Mouse (Mus musculus): Measurements from ENCODE around the gene Sphk1. TPM values are rescaled to one million over a fixed set of nuclear protein-coding genes. Genes with fewer than 3 reads are reported as not detected.

Gene Sphk1
- total RNA-seq, 2 experiments from 2014 or later = 15.9 to 46.3 TPM

GRCm38 (mm10) chr11:116505573-116505972, 25.2 kb upstream of the Sphk1 start:
- peak; percentile 31; the same call in 1 of the 2 replicates for ATAC-seq (replicated peaks; ENCODE audit: low FRiP score, poor library complexity, severe bottlenecking)

- peak; percentile 81 for ATAC-seq (replicated peaks; ENCODE audit: low FRiP score, poor library complexity, severe bottlenecking)
Measured at GRCm38 (mm10) chr11:116506151-116506875, 24.4 kb upstream of the Sphk1 start.

GRCm38 (mm10) chr11:116508689-116509088, 22.0 kb upstream of the Sphk1 start:
- ATAC-seq (replicated peaks; ENCODE audit: low FRiP score, poor library complexity, severe bottlenecking) = no peak

GRCm38 (mm10) chr11:116511301-116511868, 19.3 kb upstream of the Sphk1 start:
- peak; percentile 77 for ATAC-seq (replicated peaks; ENCODE audit: low FRiP score, poor library complexity, severe bottlenecking)

- no peak for ATAC-seq (replicated peaks; ENCODE audit: low FRiP score, poor library complexity, severe bottlenecking)
Measured at GRCm38 (mm10) chr11:116512154-116512553, 18.6 kb upstream of the Sphk1 start.

- no peak for ATAC-seq (replicated peaks; ENCODE audit: low FRiP score, poor library complexity, severe bottlenecking)
Measured at GRCm38 (mm10) chr11:116512987-116513386, 17.7 kb upstream of the Sphk1 start.

GRCm38 (mm10) chr11:116513531-116514038, 17.1 kb upstream of the Sphk1 start:
- ATAC-seq (replicated peaks; ENCODE audit: low FRiP score, poor library complexity, severe bottlenecking) = no peak

- no peak for ATAC-seq (replicated peaks; ENCODE audit: low FRiP score, poor library complexity, severe bottlenecking)
Measured at GRCm38 (mm10) chr11:116515330-116516020, 15.2 kb upstream of the Sphk1 start.

- no peak for ATAC-seq (replicated peaks; ENCODE audit: low FRiP score, poor library complexity, severe bottlenecking)
Measured at GRCm38 (mm10) chr11:116518482-116518881, 12.2 kb upstream of the Sphk1 start.

- ATAC-seq (replicated peaks; ENCODE audit: low FRiP score, poor library complexity, severe bottlenecking) = peak; percentile 87
Measured at GRCm38 (mm10) chr11:116521143-116521542, 9.6 kb upstream of the Sphk1 start.

GRCm38 (mm10) chr11:116522046-116522445, 8.7 kb upstream of the Sphk1 start:
- ATAC-seq (replicated peaks; ENCODE audit: low FRiP score, poor library complexity, severe bottlenecking) = no peak

GRCm38 (mm10) chr11:116522886-116523698, 7.6 kb upstream of the Sphk1 start:
- ATAC-seq (replicated peaks; ENCODE audit: low FRiP score, poor library complexity, severe bottlenecking) = no peak

- ATAC-seq (replicated peaks; ENCODE audit: low FRiP score, poor library complexity, severe bottlenecking) = no peak
Measured at GRCm38 (mm10) chr11:116523699-116524189, 7.0 kb upstream of the Sphk1 start.

GRCm38 (mm10) chr11:116528636-116529320, 1.9 kb upstream of the Sphk1 start:
- ATAC-seq (replicated peaks; ENCODE audit: low FRiP score, poor library complexity, severe bottlenecking) = no peak

- no peak for ATAC-seq (replicated peaks; ENCODE audit: low FRiP score, poor library complexity, severe bottlenecking)
Measured at GRCm38 (mm10) chr11:116531371-116532191, 856 bp downstream of the Sphk1 start.

- ATAC-seq (replicated peaks; ENCODE audit: low FRiP score, poor library complexity, severe bottlenecking) = peak; percentile 26
Measured at GRCm38 (mm10) chr11:116532262-116532809, 1.6 kb downstream of the Sphk1 start.

GRCm38 (mm10) chr11:116532810-116533338, 2.1 kb downstream of the Sphk1 start:
- peak; percentile 40 for ATAC-seq (replicated peaks; ENCODE audit: low FRiP score, poor library complexity, severe bottlenecking)
